Mouse (Mus musculus) liver, postnatal 0 days (tissue): ENCODE results near the gene H2al1m.

Experiments
- CTCF ChIP-seq: sonication (generic); IDR thresholded peaks from 2 replicates; pipeline ENCODE4 v1.5.1; 2016; ENCODE audit warnings: antibody characterized with exemption, low read depth
- EP300 ChIP-seq: IDR thresholded peaks from 2 replicates; pipeline ENCODE4 v1.6.1; 2016; ENCODE audit warnings: antibody characterized with exemption, low read depth, mild to moderate bottlenecking

- TF ChIP-seq CTCF (no peak), EP300 (no peak)
Measured at GRCm38 (mm10) chrX:9254901-9255300, 28.7 kb upstream of the H2al1m start.
